Mouse (Mus musculus): Measurements from ENCODE around the gene Rdh16f1.

GRCm38 (mm10) chr10:127751548-127751947 lies 8.0 kb upstream of the Rdh16f1 start, which contains the start of gene Gpr182:
- TF ChIP-seq CTCF (IDR thresholded peaks at IDR 0.05; ENCODE audit: control insufficient read depth, insufficient read depth, insufficient replicate concordance, low read depth, low read length) (no peak), POLR2A (IDR thresholded peaks at IDR 0.05; ENCODE audit: control insufficient read depth, low read depth, low read length) (no peak)

Data from testis, adult 2 months (tissue).